Mouse (Mus musculus) forebrain, embryonic 12.5 days (tissue): ENCODE measurements around the gene Gpr4. TPM values are rescaled to one million over a fixed set of nuclear protein-coding genes. Genes with fewer than 3 reads are reported as not detected.

ENCODE experiments used
- ATAC-seq: fragments of 200-750 bp; cut with Nextera tagmentation; 2 replicates; pipeline ENCODE4 v1.8.0; 2017; ENCODE audit warnings: moderate TSS enrichment; ENCODE audit not compliant: low FRiP score
- H3K27ac ChIP-seq: fragments of 300-500 bp; sonication (generic); 2 replicates; pipeline ENCODE4 v1.5.1; 2016; ENCODE audit warnings: mild to moderate bottlenecking
- H3K27me3 ChIP-seq: fragments of 300-500 bp; sonication (generic); 2 replicates; pipeline ENCODE4 v1.6.1; 2016; ENCODE audit warnings: mild to moderate bottlenecking
- H3K36me3 ChIP-seq: fragments of 300-500 bp; sonication (generic); replicated peaks from 2 replicates; pipeline ENCODE4 v1.6.1; 2016; ENCODE audit warnings: mild to moderate bottlenecking
- H3K4me1 ChIP-seq: fragments of 300-500 bp; sonication (generic); 2 replicates; pipeline ENCODE4 v1.6.1; 2016
- H3K4me2 ChIP-seq: fragments of 300-500 bp; sonication (generic); 2 replicates; pipeline ENCODE4 v1.6.1; 2016; ENCODE audit warnings: mild to moderate bottlenecking, moderate library complexity
- H3K4me3 ChIP-seq: fragments of 300-500 bp; sonication (generic); replicated peaks from 2 replicates; pipeline ENCODE4 v1.5.1; 2016; ENCODE audit warnings: mild to moderate bottlenecking
- H3K9ac ChIP-seq: fragments of 300-500 bp; sonication (generic); 2 replicates; pipeline ENCODE4 v1.6.1; 2016; ENCODE audit warnings: mild to moderate bottlenecking
- H3K9me3 ChIP-seq: fragments of 300-500 bp; sonication (generic); 2 replicates; pipeline ENCODE4 v1.6.1; 2016
- WGBS: fragments of 180-500 bp; shearing (Covaris S2); methylation state at CpG from one replicate; pipeline ENCODE4 v1.1.7; 2016; 5-methylcytosine and 5-hydroxymethylcytosine counted together
- polyA plus RNA-seq: library from polyadenylated mRNA; unstranded; fragments of >200 nt; fragmentation: Nextera tagmentation; extraction: Ambion mirVana; gene quantifications from 2 replicates; pipeline ENCODE4 v1.2.1, GENCODE M21; 2016

Gene Gpr4
- polyA plus RNA-seq, 1 experiment from 2014 or later: 1.6 TPM

DNA sequence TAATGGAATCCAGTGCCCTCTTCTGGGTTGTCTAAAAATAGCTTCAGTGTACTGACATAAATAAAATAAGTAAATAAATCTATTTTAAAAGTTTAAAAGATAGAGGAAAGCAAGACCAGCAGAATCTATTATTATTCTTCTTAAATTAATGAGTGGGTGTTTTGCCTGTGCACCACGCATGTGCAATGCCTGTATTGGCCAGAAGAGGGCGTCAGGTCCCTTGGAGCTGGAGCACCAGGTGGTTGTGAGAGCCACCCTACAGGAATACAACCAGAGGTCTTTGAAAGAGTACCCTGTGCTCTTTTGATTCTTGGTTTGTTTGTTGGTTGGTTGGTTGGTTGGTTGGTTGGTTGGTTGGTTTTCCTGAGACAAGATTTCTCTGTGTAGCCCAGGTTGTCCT is 14.4 kb upstream of the Gpr4 start:
- 31% methylated on average over 2 of the region's 2 CpGs for WGBS
- no peak for ATAC-seq
- peaks cover 6% of the 10 kb centered on the region; the same call in 1 of the 2 replicates for H3K9me3 ChIP-seq

DNA sequence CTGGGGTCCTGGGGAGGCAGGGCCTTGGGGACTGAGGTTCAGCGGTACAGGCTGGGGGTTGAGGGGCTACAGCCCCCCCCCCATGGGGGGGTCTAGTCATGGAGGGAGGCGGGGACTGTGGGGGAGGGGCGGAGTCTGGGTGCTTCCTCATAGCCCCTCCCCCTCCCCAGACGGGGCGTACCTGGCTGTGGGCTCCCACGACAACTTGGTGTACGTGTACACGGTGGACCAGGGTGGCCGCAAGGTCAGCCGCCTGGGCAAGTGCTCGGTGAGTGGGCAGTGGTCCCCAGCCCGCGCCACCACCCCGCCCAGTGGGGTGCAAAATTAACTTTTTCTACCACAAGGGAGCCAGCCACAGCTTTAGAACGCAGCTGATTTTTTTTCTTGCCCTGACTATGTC is 10.7 kb upstream of the Gpr4 start:
- no peak overlapping the region for H3K4me2 ChIP-seq

More for the DNA sequence above, 14.4 kb upstream of the Gpr4 start:
- Histone ChIP-seq H3K36me3 (peaks cover 51% of the 10 kb centered on the region), H3K27ac (no peak overlapping the region), H3K4me3 (no peak overlapping the region), H3K9ac (no peak overlapping the region), H3K27me3 (no peaks in the 10 kb centered on the region), H3K4me1 (no peaks in the 10 kb centered on the region), H3K4me2 (no peak overlapping the region)

DNA sequence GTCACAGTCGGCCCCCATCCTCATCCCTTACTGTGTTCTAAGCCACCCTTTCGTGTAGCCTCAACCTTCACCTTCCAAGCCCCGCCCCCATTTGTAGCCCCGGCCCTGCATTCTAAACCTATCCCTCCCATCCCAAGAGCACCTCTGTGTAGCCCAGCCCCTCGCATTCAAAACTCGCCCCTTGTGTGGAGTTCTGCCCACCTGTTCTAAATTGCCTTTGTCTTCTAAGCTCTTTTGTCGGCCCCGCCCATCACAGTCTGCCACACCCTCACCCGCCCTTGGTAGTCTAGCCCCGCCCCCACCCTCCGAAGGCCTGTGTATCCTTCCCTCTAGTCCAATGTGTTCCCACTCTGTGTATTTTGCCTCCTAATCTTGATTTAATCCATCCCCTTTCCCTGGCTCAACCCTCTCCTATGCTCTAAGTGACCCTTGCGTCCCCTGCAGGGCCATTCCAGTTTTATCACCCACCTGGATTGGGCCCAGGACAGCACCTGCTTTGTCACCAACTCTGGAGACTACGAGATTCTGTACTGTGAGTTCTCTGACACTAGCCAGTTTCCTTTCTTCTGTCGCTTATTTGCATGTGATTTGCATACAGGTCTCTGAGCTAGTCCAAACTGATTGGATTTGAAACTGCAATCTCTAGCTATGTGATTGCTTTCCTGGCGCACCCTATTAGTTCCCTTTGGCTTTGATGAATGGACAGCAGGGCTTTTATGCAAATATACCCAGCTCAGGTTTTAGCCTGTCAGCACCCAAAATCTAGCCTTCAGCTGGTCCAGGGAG is 10.1 kb upstream of the Gpr4 start:
- Histone ChIP-seq H3K27me3 (no peaks in the 10 kb centered on the region), H3K27ac (no peak overlapping the region), H3K4me3 (no peak overlapping the region), H3K9ac (no peak overlapping the region), H3K4me1 (no peaks in the 10 kb centered on the region), H3K4me2 (no peak overlapping the region), H3K9me3 (no peaks in the 10 kb centered on the region), H3K36me3 (peaks cover 38% of the 10 kb centered on the region)
- ATAC-seq: no peak
- 60% methylated on average over 15 of the region's 15 CpGs for WGBS

More for the DNA sequence above, 10.7 kb upstream of the Gpr4 start:
- no peak; the same call in 1 of the 2 replicates for ATAC-seq
- Histone ChIP-seq H3K27ac (no peak overlapping the region), H3K4me3 (no peak overlapping the region), H3K4me1 (no peaks in the 10 kb centered on the region), H3K27me3 (no peaks in the 10 kb centered on the region), H3K36me3 (peaks cover 44% of the 10 kb centered on the region), H3K9me3 (no peaks in the 10 kb centered on the region), H3K9ac (no peak overlapping the region)
- 68% methylated on average over 15 of the region's 15 CpGs for WGBS

DNA sequence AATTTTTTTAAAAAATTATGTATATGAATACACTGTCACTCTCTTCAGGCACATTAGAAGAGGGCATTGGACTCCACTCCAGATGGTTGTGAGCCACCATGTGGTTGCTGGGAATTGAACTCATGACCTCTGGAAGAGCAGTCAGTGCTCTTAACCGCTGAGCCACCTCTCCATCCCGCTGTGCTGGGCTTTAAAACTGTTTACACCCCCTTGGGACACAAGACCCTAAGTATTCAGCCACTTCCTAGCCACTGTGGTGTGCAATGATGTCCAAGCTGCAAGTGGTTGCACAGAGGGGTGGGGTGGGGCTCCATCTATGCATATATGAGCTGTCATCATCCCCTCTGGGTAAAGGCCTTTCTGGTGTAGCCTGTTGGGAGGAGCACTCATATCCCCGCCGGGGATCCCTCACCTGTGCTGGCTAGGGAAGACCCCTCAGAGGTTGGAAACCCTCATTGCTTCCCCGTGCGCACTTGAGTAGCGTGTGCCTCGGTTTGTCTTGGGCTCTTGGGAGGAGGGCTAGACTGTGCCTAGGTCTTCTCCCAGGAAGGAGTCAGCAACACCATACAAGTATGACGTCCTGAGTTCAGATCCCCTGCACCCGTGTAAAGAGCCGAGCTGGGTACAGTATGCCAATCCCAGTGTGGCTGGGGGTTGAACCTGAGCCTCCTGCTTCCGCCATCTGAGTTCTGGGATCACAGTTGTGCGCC is 4.0 kb upstream of the Gpr4 start:
- H3K27ac ChIP-seq: no peak overlapping the region
- H3K9me3 ChIP-seq: peaks cover 4% of the 10 kb centered on the region; the same call in 1 of the 2 replicates
- 81% methylated on average over 13 of the region's 13 CpGs for WGBS
- H3K4me1 ChIP-seq: peaks cover 11% of the 10 kb centered on the region
- no peak overlapping the region for H3K9ac ChIP-seq
- no peak for ATAC-seq
- H3K4me3 ChIP-seq: no peak overlapping the region
- H3K36me3 ChIP-seq: peaks cover 25% of the 10 kb centered on the region
- no peak overlapping the region for H3K4me2 ChIP-seq
- H3K27me3 ChIP-seq: peaks cover 19% of the 10 kb centered on the region

DNA sequence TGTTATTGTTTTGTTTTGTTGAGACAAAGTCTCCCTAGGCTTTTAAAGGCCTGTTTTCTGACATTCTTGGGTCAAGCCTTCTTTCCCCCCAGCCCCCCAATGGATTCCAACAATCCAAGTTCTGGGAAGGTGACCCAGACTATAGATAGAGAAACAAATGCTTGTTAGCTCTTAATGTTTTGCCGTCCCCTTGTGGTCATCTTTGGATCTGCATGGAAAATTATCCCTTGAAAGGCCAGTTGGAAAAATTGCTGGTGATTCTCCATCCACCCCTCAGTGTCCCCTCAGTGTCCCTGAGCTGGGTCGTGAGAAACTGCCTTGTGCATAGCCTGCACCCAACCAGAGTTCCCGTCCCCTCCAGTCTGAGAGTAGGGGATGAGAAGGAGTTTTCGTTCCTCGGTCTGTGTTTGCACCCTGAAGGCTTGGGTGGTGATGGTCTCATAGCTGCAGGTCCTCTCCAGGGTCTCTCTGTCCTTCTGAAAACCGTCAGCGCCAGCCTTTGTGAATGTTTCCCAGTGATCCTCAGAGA is 3.3 kb upstream of the Gpr4 start:
- Histone ChIP-seq H3K4me1 (peaks cover 11% of the 10 kb centered on the region), H3K36me3 (peaks cover 21% of the 10 kb centered on the region), H3K27me3 (peaks cover 24% of the 10 kb centered on the region), H3K9ac (no peak overlapping the region), H3K27ac (no peak overlapping the region), H3K9me3 (peaks cover 4% of the 10 kb centered on the region; the same call in 1 of the 2 replicates), H3K4me3 (no peak overlapping the region), H3K4me2 (no peak overlapping the region)
- WGBS: 53% methylated on average over 7 of the region's 7 CpGs
- ATAC-seq: no peak

DNA sequence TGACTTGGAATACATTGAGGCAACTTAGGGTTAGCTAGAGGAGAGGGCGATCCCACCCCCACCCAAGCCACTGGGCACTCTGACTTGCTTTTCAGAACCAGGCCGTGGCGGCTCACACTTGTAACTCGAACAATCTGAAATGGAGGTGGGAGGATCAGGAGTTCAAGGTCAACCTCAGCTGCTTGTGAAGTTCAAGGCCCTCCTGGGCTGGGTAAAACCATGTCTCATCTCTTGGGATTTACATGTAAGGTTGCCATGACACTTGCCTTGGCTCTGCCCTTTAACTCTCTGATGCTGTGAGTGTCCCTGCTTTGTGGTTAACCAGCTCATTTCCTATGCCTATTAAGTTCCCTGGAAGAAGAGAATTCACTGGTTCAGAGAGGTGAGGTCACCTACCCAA is 2.8 kb upstream of the Gpr4 start:
- Histone ChIP-seq H3K4me2 (no peak overlapping the region), H3K27me3 (peaks cover 24% of the 10 kb centered on the region), H3K27ac (no peak overlapping the region), H3K36me3 (peaks cover 16% of the 10 kb centered on the region), H3K4me3 (no peak overlapping the region), H3K4me1 (peaks cover 11% of the 10 kb centered on the region), H3K9ac (no peak overlapping the region), H3K9me3 (peaks cover 4% of the 10 kb centered on the region; the same call in 1 of the 2 replicates)
- ATAC-seq: no peak
- WGBS: 88% methylated on average over 4 of the region's 4 CpGs

DNA sequence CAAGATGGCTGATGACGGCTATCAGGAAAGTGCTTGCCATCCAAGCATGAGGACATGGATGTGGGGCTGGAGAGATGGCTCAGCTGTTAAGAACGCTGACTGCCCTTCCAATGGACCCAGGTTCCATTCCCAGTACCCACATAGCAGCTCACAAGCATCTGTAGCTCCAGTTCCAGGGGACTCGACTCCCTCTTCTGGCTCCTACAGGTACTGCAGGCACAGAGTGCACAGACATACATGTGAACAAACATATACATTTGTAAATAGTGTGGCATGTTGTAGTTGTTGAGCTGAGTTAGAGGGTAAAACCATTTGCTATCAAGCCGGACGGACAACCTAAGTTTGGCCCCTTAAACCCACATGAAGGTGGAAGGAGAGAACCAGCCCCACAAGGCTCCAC is 2.3 kb upstream of the Gpr4 start:
- WGBS: 91% methylated on average over 5 of the region's 5 CpGs
- Histone ChIP-seq H3K36me3 (peaks cover 11% of the 10 kb centered on the region), H3K9me3 (peaks cover 4% of the 10 kb centered on the region; the same call in 1 of the 2 replicates), H3K4me2 (no peak overlapping the region), H3K27ac (no peak overlapping the region), H3K27me3 (peaks cover 24% of the 10 kb centered on the region), H3K4me1 (peaks cover 11% of the 10 kb centered on the region), H3K4me3 (no peak overlapping the region), H3K9ac (no peak overlapping the region)
- ATAC-seq: no peak

DNA sequence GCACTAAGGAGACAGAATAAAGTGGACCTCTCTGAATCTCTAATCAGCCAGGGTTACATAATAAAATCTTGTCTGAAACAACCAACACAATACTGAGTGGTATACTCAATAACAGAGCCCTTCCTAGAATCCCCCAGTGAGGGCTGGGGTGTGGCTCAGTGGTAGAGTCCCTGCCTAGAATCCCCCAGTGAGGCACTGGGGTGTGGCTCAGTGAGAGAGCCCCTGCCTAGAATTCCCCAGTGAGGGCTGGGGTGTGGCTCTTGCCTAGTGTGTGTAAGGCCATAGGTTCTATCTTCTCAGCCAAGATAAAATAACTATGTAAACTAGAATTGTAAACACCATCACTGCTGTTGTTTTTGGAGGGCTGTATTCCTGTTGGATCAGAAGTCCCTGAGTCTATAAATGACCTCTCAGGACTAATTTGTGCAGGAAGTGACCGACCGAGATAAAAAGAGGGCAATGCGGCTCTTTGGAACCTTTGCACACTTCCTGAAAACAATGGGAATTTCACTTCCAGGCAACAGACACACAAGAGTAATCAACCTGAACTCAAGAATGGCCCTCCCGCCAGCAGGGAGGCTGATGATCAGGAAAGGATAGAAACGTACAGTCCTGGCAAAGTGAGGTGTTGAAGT is 1.2 kb upstream of the Gpr4 start:
- H3K9ac ChIP-seq: no peak overlapping the region
- no peaks in the 10 kb centered on the region for H3K36me3 ChIP-seq
- no peak for ATAC-seq
- no peak overlapping the region for H3K4me2 ChIP-seq
- peaks cover 4% of the 10 kb centered on the region; the same call in 1 of the 2 replicates for H3K9me3 ChIP-seq
- 65% methylated on average over 5 of the region's 5 CpGs for WGBS
- peaks cover 11% of the 10 kb centered on the region for H3K4me1 ChIP-seq
- H3K4me3 ChIP-seq: no peak overlapping the region
- peaks cover 35% of the 10 kb centered on the region for H3K27me3 ChIP-seq
- no peak overlapping the region for H3K27ac ChIP-seq

DNA sequence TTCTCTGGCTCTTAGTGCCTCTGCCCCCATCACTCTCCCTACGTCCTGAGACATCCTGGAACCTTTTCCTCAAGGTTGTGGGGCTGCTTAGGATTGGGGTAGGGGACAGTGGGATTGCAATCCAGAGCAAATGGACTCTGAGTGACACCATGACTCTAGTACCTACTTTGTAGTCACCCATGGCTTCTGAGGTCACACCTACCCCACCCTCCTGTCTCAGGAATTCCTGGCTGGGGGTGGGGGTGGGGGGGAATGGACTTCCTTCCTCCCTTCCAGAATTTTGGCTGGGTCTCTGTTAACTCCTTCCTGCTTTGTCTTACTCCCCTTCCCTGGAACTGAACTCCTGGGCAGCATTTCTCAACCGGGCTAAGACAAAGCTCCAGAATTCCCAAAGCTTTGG is 1.0 kb downstream of the Gpr4 start:
- H3K9me3 ChIP-seq: peaks cover 4% of the 10 kb centered on the region; the same call in 1 of the 2 replicates
- H3K36me3 ChIP-seq: no peaks in the 10 kb centered on the region
- no peak overlapping the region for H3K4me2 ChIP-seq
- H3K4me3 ChIP-seq: no peak overlapping the region
- H3K27me3 ChIP-seq: peaks cover 39% of the 10 kb centered on the region
- H3K4me1 ChIP-seq: peaks cover 11% of the 10 kb centered on the region
- no peak overlapping the region for H3K27ac ChIP-seq
- ATAC-seq: no peak
- H3K9ac ChIP-seq: no peak overlapping the region
- WGBS: 79% methylated on average over 2 of the region's 2 CpGs

DNA sequence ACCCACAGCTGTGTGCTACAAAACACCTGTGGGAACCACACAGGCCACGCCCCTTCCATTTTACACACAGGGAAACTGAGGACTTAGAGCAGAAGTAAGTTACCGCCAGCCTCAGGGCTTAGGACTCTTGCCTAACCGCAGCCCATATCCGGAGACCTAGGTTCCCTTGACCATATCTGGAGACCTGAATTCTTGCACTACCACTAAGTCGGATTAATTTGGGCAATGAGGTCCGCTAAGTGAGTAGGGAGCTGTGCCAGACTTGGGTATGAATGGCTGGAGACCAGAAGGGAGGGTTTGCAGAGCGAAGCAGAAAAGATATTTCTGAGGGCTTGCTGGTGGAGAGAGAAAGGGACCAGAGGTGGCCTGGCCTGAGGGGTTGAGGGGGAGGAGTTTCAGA is 2.0 kb downstream of the Gpr4 start:
- H3K9ac ChIP-seq: no peak overlapping the region
- no peaks in the 10 kb centered on the region for H3K36me3 ChIP-seq
- WGBS: 67% methylated on average over 7 of the region's 7 CpGs
- no peak overlapping the region for H3K4me2 ChIP-seq
- H3K4me3 ChIP-seq: no peak overlapping the region
- no peak for ATAC-seq
- H3K27ac ChIP-seq: no peak overlapping the region
- peaks cover 11% of the 10 kb centered on the region for H3K4me1 ChIP-seq
- H3K27me3 ChIP-seq: peaks cover 39% of the 10 kb centered on the region
- peaks cover 4% of the 10 kb centered on the region; the same call in 1 of the 2 replicates for H3K9me3 ChIP-seq

DNA sequence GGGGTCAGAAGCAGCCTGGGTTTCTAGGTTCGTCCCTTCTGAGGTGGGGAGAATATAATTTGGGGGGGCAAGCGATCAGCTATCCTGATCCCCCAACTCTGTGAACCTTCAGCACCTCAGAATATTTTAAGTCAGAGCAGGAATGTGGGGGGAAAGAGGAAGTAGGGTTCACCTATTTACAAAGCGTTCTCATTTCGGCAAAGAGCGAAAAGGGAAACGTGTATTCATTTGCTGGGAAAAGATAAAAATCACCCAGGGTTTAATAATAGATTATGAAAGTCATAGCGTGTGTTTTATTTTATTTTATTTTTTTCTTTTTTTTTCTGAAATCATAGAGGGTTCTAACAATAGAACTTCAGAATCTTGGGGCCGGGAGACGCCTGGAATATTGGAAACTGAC is 2.6 kb downstream of the Gpr4 start:
- ATAC-seq: no peak
- Histone ChIP-seq H3K9ac (no peak overlapping the region), H3K4me1 (peaks cover 11% of the 10 kb centered on the region), H3K36me3 (no peaks in the 10 kb centered on the region), H3K9me3 (peaks cover 3% of the 10 kb centered on the region; the same call in 1 of the 2 replicates), H3K27me3 (peaks cover 39% of the 10 kb centered on the region), H3K27ac (no peak overlapping the region), H3K4me2 (no peak overlapping the region), H3K4me3 (no peak overlapping the region)
- WGBS: 69% methylated on average over 9 of the region's 9 CpGs

DNA sequence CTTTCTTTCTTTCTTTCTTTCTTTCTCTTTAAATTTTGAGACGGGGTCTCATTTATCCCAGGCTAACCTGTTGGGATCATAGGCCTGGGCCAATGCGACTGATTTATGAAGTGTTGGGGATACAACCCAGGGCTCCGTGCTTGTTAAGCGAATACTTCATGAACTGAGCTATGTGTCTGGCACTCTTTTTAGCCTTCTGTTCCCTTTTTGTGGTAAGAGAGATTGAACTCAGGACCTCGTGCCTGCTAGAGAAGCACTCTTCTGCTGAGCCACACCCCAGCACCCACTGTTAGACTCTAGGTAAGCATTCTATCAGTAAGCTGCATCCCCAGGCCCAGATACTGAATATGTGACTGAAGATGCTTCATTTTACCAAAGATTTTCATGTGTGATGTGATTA is 5.2 kb downstream of the Gpr4 start:
- Histone ChIP-seq H3K9ac (no peak overlapping the region), H3K4me1 (peaks cover 4% of the 10 kb centered on the region), H3K9me3 (no peaks in the 10 kb centered on the region), H3K4me2 (no peak overlapping the region), H3K36me3 (no peaks in the 10 kb centered on the region), H3K27me3 (peaks cover 29% of the 10 kb centered on the region), H3K27ac (no peak overlapping the region), H3K4me3 (no peak overlapping the region)
- WGBS: 75% methylated on average over 5 of the region's 5 CpGs
- no peak for ATAC-seq
